Mouse (Mus musculus) macrophage (primary cell): ENCODE data around the gene Ctla4. TPM values are rescaled to one million over a fixed set of nuclear protein-coding genes. Genes with fewer than 3 reads are reported as not detected.

ENCODE experiments used
- H3K27ac ChIP-seq: fragments of 350-480 bp; formaldehyde crosslinking; 2 replicates; pipeline ENCODE4 v1.9.0; 2021
- H3K36me3 ChIP-seq: fragments of 350-480 bp; formaldehyde crosslinking; 2 replicates; pipeline ENCODE4 v1.9.0; 2021; ENCODE audit errors: inconsistent target
- H3K4me3 ChIP-seq: fragments of 350-480 bp; formaldehyde crosslinking; 2 replicates; pipeline ENCODE4 v1.9.0; 2021; ENCODE audit errors: inconsistent target
- H3K79me2 ChIP-seq: fragments of 350-480 bp; formaldehyde crosslinking; 2 replicates; pipeline ENCODE4 v1.9.0; 2021; ENCODE audit errors: inconsistent target
- WGBS: methylation state at CpG from one replicate; pipeline ENCODE4 v1.1.7; 2026; ENCODE audit warnings: inconsistent platforms; ENCODE audit not compliant: missing documents; 5-methylcytosine and 5-hydroxymethylcytosine counted together
- polyA plus RNA-seq: library from polyadenylated mRNA; stranded (reverse); fragments of 250-400 nt; gene quantifications from 3 replicates; pipeline ENCODE4 v1.2.4, GENCODE M21; 2018; ENCODE audit warnings: inconsistent platforms

Ctla4 gene
- polyA plus RNA-seq, 1 experiment from 2014 or later, result not detected

DNA sequence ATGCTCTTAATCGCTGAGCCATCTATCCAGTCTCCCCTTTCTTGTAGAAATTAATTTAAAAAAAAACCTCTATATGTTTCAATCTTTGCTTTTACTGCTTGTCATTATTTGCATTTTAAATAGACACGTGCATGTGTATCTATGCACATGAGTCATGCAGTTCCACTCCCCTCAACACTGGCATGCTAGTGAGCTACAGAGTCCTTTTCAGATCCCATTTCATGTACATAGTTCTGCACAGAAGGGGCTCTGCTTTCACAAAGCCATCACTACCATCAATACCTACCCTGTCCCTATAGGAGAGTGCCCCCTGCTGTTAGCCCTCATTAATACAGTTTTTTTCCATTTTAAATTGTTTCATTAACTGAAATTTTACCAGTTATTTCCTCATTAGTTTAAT lies 68.0 kb downstream of the Ctla4 start:
- no peaks in the 10 kb centered on the region for H3K36me3 ChIP-seq
- H3K27ac ChIP-seq, result no peak overlapping the region
- 81% methylated on average over 2 of the region's 2 CpGs for WGBS
- no peak overlapping the region for H3K4me3 ChIP-seq
- H3K79me2 ChIP-seq, result no peaks in the 10 kb centered on the region

DNA sequence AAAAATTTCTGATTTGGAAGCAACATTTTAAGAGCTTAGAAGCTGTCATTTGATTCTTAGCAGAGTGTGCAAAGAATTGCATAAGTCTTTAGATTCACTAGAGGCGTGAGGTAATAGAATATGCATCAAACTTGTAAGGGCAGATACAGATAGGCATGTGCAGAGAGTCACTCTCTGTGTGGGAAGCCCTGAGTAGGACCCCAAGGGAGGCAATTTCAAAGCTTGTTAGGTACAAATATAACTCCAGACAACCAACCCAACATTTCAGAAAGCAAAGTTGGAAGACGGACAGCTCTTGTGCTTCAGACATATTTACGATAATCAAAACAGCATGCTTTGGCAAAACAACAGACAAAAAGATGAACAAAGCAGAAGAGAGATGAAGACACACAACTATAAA lies 68.4 kb downstream of the Ctla4 start:
- WGBS, result 96% methylated on average over 3 of the region's 3 CpGs
- Histone ChIP-seq H3K27ac (no peak overlapping the region), H3K79me2 (no peaks in the 10 kb centered on the region), H3K36me3 (no peaks in the 10 kb centered on the region), H3K4me3 (no peak overlapping the region)

DNA sequence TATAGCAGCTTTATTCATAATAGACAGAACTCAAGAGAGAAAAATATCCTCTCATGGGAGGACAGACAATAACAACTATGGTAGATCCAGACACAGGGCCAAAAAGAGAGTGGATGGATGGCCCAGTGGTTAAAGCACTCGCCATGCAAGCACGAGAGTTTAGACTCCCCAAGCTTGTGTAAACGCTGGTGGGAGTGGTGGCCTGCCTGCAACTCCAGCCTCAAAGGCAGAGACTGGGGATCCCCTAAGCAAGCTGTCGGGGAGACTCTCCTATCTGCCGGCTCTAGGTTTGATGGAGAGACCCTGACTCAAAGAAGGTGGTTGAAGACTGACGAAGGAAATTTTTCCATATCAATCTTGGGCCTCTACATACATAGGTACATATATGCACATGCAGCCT lies 69.4 kb downstream of the Ctla4 start:
- H3K36me3 ChIP-seq, result no peaks in the 10 kb centered on the region
- WGBS, result 86% methylated on average over 6 of the region's 6 CpGs
- no peak overlapping the region for H3K27ac ChIP-seq
- no peaks in the 10 kb centered on the region for H3K79me2 ChIP-seq
- H3K4me3 ChIP-seq, result no peak overlapping the region

DNA sequence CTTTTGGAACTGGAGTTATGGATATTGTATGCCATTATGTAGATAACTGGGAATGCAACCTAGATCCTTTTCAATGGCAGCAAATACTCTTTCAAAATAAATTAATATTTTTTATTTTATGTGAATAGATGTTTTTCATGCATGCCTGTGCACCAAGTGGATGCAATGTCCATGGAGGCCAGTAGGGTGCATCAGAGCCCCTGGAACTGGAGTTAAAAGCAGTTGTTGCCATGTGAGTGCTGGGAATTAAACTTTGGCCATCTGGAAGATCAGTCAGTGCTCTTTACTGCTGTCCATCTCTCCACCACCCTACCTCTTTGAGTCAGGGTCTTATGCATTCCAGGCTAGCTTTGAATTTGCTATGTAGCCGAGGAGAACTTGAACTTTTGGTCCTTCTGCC lies 71.5 kb downstream of the Ctla4 start:
- Histone ChIP-seq H3K4me3 (no peak overlapping the region), H3K36me3 (no peaks in the 10 kb centered on the region), H3K79me2 (no peaks in the 10 kb centered on the region), H3K27ac (no peak overlapping the region)
- WGBS, result 100% methylated on average over 1 of the region's 1 CpGs

DNA sequence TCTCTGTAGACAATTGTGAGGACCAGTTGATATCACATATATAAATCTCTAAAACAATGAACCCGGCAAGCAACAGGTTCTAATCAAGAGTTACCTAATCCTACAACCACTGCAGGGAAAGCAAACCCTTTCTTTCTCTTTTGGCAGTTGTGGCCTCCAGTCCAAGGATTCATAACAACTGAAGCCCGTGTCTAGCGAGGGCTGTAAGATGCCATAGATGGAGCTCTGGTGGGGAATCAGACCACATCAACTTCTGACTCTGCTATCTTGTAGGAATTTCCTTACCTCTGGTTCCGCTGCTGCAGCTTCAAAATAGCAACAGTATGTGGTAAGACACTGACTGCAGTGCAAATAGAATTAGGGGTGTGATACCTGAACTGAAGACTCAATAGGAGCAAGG lies 72.4 kb downstream of the Ctla4 start:
- Histone ChIP-seq H3K79me2 (no peaks in the 10 kb centered on the region), H3K36me3 (no peaks in the 10 kb centered on the region), H3K4me3 (no peak overlapping the region), H3K27ac (no peak overlapping the region)
- 96% methylated on average over 3 of the region's 4 CpGs for WGBS

DNA sequence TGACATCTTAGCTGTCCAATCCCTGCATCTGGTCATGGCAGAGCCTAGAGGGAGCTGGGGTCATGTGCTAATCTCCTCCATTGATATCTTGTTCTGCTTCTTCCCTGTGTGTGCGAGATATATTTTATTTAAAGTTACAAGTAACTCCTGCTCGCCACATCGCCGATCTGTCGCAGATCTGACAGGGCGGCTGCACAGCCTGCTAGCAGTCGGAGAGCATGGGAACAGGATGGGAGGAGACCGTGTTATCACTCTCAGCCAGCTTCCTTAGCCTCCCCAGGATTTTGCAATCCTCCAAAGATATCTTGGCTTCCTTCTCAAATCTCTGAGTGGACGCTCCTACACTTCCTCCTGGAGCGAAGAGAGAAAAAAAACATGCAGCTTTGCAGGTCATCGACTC lies 73.7 kb downstream of the Ctla4 start:
- Histone ChIP-seq H3K79me2 (no peaks in the 10 kb centered on the region), H3K27ac (peak overlapping the region; percentile 65), H3K36me3 (no peaks in the 10 kb centered on the region), H3K4me3 (no peak overlapping the region)
- 5% methylated on average over 11 of the region's 11 CpGs for WGBS

DNA sequence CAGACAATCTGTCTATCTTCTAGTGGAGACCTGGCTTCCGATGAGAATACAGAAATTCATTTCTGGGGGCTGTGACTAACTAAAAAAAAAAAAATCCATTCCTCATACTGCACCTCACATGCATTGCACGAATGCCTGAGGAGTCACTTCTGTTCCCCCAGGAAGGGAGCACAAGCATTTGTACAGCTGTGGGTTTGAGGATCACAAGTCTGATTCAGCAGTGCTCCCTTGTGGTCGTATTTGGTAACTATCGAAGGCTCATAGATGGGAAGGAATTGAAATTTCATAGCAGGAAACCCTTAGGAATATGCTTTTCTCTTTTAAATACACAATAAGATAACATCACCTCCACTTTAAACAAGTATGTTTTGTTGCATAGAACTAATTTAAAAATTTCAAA lies 74.3 kb downstream of the Ctla4 start:
- no peaks in the 10 kb centered on the region for H3K36me3 ChIP-seq
- WGBS, result 4% methylated on average over 4 of the region's 4 CpGs
- H3K27ac ChIP-seq, result peak overlapping the region; percentile 65
- H3K79me2 ChIP-seq, result no peaks in the 10 kb centered on the region
- H3K4me3 ChIP-seq, result no peak overlapping the region

DNA sequence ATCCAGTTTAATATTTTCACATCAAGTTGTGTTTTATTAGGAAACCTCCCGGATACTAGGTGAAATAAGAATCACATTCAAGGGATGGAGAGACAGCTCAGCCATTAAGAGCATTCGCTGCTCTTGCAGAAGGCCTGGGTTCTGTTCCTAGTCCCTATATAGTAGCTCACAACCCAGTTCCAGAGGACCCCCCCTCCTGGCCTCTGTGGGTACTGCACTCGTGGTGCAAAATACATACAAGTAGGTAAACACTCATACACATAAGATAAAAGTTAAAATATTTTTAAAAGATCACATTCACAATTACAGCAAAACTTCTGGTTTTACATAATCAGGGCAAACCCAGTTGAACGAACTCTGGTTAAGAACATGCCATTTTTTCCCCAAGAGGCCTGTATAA lies 75.3 kb downstream of the Ctla4 start:
- Histone ChIP-seq H3K27ac (no peak overlapping the region), H3K4me3 (no peak overlapping the region), H3K36me3 (no peaks in the 10 kb centered on the region), H3K79me2 (no peaks in the 10 kb centered on the region)
- WGBS, result 94% methylated on average over 4 of the region's 4 CpGs

Other genes with a start within 250 kb of the Ctla4 start
- 125 to 281 TPM (median 232 TPM) in 3 replicates for gene Cd28, start 170.2 kb upstream of the Ctla4 start, polyA plus RNA-seq
- gene Icos, start 90.9 kb downstream of the Ctla4 start, polyA plus RNA-seq, result 0.06 to 0.11 TPM (median 0.10 TPM) in 3 replicates